Mouse (Mus musculus) c-Kit-negative CD71-positive TER-119-positive erythroid progenitor cells, embryonic 14.5 days (primary cell): ENCODE results near the gene Tmem88.

ENCODE experiments used
- DNase-seq: peaks from one replicate; pipeline ENCODE4 v3.0.0-alpha.2; 2013; ENCODE audit warnings: low read depth, low spot score

Gene Tmem88

DNA sequence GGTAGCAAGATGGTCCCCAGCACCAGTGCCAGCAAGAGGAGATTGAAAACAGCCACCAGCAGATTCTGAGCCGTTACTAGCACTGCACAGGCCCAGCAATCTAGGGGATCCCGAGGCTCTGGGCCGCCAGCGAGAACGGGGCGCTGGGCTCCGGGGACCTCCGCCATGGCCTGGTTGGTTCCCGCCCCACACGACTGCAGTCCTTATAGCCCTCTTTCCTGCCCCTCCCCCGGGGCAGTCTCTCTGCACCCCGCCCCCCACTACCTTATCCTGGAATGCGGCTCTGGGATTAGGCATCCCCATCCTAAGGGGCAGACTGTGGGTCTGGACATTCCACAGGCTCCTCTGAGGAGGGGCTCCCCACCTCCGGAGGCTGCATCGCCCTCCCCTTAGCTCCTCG lies at the start of gene Tmem88:
TSS of gene Tmem88 (minus strand) at position 176 of the 400 bp plus-strand sequence.
- DNase-seq, result no peak

DNA sequence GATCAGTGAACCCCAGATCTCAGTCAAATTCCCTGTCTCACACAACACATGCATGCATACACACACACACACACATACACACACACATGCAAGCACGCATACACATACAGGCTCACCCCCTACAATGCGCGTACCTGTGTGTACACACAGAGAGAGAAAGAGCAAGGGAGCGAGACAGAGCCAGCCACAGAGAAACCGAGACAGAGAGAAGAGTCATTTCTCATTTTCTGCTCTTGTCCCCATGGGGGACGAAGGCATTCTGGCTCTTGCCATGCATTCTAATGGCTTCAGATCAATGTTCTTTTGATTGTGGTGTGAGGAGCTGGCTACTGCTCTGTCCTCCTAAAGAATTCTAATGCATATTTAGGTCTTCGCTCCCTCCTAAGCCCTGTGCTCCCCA lies 49.3 kb upstream of the Tmem88 start:
- no peak for DNase-seq

DNA sequence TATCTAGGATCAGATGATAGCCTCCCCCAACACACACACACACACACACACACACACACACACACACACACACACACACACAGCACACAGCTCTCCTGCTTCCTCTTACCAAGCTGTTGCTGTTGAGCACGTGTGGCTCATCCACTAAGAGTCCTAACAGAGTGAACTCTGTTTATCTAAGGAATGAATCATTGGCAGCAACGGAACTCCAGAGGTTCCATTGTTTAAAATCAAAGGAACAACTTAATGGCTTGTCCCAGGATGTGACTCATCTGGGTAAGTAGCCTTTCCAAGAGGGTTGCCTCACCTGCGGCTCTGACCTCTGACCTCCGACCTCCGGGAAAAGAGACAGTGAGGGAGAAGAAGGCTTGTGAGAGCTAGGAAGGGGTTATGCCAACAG lies 45.3 kb upstream of the Tmem88 start:
- no peak for DNase-seq

DNA sequence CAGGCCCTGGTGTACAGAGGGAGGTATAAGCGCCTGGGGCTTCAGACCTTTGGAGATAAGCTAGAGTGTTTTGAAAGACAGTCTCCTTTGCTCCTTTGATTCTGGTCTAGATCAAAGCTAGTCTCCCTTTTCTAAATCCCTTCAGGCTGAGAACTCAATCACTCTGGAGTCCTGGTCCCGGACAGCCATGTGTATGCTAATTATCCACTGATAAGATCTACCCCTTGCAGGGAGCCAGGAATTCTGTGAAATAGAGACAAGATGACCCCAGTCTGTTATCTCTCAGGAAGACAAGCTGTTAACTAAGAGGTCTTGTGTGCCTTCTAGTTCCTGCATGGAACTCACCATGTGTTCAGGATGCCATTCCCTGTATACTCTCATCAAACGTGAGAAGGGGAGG lies 39.3 kb upstream of the Tmem88 start:
- no peak for DNase-seq

DNA sequence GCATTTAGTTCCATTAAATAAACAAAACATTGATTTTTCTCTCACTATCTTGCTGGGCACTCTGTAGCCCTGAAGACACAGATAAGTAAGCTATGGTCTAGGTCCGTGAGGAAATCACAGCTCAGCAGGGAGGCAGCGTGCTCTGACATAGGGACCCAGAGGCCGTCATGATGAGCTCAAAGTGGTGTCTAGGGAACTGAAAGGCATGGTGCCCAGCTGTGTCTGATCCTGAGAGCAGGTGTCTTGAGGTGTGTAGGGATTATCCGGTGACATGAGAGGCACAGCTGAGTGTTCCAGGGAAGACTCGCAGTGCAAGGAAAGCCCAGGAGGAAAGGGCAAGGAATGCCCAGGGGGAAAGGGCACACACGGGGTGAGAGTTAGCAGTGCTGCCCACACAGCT lies 35.2 kb upstream of the Tmem88 start:
- DNase-seq, result no peak

DNA sequence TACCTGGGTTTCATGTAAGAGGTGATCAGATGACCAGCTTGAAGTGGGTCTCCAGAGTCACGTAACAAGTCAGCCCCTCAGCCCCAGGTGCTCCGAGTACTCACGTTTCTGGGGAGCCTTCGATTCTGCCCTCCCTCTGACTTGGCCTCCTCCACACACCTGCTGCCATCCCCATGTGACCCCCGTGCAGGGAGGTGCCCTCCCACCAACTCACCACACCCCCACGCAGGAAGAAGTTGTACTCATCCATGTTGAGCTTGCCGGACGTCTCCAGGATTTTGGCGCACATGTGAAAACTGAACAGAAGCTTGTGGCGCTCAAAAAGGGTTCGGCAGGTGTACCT lies 34.6 kb upstream of the Tmem88 start:
- DNase-seq, result no peak

DNA sequence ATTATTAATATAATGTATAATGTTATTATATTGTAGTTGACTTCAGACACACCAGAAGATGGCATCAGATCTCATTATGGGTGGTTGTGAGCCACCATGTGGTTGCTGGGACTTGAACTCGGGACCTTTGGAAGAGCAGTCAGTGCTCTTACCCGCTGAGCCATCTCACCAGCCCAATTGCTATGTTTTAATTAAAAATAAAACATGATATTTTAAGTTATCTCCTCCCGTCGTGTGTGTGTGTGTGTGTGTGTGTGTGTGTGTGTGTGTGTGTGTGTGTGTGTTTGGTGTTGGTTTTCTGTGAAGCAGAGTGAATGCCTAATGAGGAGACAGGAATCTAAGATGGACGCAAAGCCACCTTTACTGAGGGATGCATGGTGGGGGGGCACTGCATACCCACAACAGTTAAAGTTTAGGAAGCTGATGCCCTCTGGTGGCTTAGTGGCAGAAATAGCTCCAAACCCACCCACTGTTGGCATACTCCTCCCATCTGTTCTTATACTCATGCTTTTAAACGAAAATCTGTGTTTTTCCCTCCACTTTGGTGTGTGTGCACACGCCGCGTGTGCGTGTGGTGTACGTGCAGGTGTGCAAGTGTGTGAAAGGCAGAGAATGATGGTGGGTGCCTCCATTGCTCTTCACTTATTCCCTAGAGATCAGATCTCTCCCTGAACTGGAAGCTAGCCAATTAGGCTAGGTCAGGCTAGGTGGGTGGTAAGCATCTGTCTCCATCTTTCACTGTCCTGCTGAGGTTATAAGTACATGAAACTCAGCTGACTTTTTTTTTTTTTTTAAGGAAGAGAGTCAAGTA lies 34.0 kb upstream of the Tmem88 start:
- DNase-seq, result no peak

DNA sequence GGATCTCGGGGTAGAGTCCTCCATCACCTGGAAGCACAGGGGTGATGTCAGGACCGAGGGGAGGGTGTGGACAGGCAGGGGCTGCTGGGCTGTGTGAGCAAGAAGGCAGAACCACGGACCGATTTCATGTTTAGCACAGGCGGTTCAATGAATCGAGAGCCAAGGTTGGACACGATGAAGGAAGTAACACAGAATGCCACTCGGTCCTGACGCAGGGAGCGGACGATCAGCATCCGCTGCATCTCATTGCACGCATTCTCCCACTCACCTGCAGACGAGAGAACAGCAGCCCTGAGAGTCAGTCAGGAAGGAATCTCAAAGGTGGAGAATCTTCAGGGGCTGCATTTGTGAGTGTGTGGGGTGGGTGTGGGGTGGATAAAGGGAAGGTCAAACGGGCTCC lies 32.6 kb upstream of the Tmem88 start:
- DNase-seq, result no peak

DNA sequence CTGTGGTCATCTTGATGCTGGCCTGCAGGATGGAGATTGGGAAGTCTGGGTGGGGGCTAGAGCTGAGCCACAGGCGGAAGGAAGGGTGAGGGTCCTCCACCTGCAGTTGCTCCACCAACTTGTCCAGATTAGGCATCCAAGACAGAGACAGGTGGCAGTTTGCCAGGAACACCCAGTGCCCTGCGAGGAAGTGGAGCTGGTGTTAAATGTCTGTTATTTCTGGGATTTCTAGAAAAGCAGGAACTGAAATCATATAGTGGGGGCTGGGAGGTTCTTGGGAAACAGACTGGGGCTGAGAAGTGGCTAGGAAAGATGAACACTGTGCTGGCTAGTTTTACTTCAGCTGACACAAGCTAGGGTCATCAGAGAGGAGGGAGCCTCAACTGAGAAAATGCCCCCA lies 31.3 kb upstream of the Tmem88 start:
- DNase-seq, result no peak

DNA sequence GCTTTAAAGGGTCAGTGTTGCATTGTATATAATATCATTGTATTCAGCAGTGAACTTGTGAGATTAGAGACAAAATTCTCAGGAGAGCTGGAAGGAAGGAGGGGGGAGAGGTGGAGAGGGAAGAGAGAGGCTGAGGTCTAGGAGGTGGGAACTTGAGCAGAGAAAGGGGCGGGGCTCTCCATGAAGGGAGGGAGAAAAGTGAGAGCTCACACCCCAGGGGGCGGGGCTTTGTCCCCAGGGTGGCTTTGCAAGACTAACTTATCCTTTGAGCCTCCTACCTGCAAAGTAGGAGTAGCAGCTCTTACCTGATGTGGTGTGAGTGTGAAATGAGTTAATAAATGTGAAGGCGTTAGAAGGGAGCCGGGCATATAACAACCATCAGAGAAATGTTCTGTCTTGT lies 30.7 kb upstream of the Tmem88 start:
- DNase-seq, result no peak

DNA sequence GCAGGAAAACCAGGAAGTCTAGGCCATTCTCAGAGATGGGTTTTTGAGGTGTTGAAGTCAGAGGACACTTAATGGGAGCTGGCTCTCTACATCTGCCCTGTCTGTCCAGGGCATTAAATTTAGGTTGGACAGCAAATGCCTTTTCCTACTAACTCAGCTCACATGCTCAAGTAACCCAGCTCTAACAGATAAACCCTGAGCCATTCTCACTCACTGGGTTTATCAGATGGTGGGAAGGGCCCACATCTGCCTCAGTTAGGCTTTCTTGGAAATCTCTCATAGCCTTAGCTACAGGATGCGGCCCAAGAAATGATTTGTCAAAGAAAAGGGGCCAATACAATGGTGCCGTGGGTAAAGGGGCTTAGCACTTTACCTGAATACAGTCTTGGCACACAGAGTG lies 28.2 kb upstream of the Tmem88 start:
- no peak for DNase-seq

DNA sequence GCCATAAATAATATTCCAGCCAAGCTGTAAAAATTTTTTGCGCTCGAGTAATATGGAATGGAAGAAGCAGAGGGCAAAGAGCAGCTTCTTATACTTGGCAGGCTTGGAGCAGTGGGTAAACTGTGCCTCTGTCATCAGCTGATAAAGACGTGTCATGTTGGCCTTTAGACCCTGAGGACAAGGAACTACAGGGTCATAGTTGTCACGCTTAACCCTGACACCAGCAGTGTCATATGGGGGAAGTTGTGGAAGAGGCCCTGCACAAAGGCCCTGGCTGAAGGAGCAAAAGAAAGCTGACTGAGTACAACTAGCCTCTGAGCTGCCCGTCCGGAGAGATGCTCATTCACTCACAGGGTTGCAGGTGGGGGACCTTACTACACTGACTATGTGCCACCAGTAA lies 25.9 kb upstream of the Tmem88 start:
- DNase-seq, result no peak

DNA sequence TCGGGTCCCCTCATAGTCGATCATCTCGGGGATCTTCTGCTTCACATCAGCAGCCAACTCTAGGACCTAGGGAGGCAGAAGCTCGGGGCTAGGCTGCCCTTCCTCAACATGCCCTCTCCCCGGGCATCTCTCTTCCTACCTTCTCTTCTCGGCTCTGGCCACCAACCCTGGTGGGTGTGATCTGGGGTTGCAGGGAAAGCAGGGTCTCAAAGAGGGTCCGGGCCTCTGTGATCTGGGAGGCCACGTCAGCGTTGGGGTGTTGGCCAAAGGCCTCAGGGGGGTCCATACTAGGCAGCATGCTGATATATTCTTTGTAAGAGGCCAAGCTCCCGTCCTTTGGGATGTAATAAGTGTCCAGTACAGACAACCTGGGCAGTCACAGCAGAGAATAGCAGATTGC lies 24.8 kb upstream of the Tmem88 start:
- DNase-seq, result no peak

DNA sequence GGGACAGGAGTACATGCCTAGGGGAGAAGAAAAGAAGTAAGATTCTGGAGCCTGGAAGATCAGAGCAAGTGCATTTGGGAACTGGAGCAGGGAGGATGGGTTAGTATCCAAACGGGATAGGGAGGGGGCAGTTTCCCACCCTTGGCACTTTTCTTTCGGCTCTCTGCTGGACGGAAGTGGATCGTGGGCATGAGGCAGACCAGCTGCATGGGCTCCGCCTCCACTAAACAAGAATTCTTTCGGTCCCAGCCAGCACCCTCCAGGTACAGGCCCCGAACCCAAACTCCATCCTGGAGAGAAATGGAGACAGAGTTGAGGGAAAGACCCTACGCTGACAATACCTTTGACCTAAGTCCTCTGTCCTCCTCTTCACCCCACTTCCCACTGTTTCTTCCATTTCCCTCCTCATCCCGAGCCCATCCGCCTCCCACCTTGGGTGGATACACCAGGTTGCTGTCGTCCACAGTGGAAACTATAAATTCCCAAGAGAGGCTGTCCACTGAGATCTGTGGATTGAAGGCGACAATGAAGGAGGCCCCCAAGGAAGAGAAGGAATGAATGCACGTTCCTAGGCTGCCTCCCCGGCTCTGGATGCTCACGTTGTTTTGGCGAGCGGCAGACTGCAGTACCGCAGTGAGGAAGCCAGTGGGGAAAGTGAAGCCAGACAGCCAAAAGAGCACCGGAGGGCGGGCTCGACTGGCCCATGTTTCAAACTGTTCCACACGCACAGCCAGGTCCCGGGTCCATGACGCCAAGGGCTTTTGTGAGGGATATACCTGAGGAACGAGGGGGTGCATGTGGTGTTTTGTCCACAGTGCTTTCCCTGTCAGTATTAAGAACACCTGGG lies 23.3 kb upstream of the Tmem88 start:
- DNase-seq, result no peak

DNA sequence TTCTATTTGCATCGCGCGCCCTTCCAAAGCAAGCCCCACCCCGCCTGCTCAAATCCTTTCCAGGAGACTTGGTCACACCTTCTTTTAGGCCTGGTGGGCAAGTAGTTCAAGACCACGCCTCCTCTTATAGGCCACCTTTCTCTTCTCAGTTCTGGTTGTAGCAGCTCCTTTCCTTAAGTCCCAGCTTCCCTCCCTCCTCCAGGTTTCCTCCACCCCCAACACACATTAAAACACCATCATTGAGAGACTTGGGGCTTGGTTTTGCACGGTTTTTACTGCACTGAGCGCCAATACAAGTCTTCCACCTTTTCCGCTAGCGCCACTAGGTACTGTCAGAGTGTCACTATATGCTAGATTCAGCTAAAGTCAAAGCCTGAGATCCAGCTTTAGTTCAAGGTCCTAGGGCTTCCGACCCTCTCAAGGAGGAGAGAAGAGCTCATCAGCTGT lies 22.5 kb upstream of the Tmem88 start:
- DNase-seq, result no peak

DNA sequence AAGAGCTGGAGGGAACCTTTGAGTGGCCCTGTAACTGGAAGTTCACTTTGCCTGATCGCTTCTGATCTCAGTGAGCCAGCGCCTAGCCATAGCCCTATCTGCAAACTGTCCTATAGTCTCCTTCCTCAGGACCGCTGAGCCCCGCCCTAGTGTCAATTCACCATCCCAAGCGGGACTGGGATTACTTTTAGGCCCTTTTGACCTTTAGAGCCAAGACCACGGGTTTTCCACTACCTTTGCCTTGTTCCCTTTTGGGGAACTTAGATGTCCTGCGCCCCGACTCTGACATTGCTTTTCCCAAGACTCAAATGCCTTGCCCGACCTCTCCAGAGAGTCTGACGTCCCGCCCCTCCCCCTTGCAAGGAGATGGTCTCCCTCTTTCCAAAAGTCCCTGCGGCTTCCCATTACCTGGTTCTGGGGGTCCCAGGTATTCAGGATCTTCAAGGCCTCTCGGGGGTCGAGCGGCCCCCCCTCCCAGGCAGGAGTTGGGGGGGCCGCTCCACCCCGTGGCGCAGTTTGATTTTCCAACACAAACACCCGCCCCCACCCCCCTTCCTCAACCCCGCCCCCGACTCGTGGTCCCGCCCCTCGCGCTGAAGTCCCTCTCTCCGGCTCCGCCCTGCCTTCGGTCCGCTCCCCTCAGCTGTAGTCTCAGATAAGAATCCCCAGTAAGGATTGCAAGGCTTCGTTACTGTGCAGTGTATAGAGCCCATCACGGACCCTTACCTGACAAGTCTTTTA lies 21.9 kb upstream of the Tmem88 start:
- no peak for DNase-seq

DNA sequence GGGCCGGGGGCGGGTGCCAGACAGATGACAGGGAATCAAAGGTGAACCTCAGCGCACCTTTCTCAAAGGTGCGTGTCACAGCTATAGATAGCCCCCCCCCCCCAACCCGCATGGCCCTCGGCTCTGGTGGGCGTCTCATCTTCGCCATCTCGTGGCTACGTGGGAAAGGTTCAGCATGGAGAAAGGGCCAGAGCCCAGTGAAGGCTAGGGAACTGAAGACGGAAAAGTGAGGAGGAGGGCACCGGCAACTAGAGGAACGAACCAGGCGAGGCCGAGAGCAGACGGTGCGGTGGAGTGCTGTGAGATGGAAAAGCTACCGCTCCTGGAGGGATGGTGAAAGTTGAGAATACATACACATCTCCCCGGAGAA lies 21.4 kb upstream of the Tmem88 start:
- DNase-seq, result no peak

DNA sequence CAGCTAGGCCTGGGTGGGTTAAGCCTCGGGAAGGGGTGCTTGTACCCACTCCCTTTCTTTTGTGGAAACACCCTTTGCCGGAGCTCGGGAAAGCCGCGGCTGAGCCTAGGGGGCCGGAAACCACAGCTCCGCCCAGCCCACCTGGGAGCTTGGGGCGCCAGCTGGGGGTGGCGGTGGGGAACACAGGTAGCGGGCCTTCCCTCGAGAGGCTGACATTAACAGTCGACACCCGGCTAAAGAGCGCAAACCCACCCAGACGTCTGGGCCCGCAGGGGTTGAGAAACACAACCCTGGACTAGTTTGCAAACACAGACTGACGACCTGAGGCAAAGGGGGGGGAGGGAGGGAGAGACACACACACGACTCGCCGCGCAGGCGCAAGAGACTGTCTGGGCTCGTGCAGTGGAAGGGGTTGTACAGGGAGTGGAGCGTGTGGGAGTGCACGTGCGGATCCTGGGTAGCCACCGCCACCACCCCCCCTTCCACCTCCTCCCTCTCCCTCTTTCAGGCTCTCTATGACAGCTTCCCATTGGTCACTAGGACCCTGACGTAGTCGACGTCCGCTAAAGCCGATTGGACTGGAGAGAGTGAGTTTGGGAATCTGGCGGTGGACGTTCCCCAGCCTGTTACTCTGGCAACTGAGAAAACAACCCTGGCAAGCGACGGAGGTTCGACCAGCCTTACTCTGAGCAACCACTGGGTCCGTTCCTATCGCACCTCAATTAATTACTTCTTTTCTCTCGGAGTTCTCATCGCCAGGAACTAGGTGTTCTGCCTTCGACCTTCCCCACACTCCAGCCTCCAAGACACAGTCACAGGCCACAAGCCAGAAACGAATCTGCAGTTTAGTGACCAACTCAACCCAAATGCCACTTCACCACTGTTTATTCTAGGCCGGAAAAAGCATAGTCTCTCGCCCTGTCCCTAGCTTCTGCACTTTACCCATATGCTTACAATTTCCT lies 20.7 kb upstream of the Tmem88 start:
- peak; percentile 65 for DNase-seq

DNA sequence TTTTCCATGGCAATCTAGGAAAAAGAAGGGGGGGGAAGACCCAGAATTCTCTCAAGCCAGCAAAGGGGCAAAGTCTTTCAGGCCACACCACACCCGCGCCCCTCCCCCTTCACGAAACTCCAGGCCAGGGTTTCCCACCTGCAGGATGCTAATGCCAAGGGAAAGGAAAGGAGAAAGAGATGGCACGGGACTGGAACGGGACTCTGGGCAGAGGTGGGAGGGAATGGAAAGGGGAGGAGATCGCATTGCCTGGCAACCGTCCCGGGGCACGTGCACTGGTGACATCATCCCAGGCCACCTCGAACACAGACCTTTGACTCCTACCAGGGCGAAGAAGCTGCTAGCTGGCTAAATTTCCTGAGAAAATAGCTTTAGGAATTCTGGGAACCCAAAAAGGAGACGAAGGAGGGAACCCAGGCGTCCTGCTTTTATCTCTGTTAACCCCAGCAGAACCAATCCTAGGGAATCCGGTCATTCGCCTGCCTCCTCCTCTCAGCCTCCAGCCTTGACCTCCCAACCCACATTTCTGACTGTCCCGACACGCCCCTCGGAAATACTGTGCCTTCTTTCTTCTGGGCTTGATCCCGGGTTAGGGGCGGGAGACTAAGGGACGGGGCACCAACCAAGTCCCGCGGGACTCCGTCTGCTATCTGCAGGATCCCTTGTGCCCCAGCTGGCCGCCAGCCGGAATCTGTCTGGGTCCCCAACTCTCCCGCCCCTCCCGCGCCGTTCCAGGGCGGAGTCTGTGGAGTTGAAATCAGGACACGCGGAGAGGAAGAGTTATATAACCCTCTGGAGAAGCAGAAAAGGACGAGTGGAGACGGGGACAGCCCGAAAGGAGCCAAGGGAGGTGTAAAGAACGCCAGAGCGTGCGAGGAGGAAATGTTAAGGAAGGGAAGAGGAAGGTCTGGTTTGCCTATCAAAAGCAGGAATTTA lies 19.7 kb upstream of the Tmem88 start:
- no peak for DNase-seq

DNA sequence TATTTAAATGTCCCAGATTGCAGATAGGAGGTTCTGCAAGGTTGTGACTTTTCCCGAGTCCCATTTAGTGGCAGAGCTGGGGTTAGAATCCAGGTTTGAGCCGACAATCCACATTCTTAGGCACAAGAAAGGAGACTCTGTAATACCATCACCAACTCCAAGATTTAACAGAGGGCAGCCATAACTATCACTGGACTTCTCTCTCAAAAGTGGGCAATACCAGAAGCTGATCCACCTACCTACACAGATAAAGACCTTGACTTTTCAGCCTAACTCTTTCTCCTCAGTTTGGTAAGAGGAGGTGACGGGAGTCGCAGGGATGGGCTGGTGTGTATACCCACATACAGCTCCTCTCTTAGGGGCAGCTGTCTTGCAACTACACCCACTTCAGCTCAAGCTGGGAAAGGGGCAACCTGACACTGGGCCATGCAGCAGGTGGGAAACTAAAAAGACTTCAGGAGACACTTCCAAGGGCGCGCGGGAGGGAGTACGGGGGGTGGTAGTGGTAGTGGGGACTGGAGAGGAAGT lies 19.0 kb upstream of the Tmem88 start:
- no peak for DNase-seq
